Mouse (Mus musculus) heart, adult 2 months (tissue): ENCODE data around the gene Ccr6.

Experiments
- CTCF ChIP-seq: fragments of 200-600 bp; IDR thresholded peaks from 2 replicates; pipeline ENCODE4 v1.8.1; 2022; ENCODE audit warnings: antibody characterized with exemption, mild to moderate bottlenecking, moderate library complexity
- EP300 ChIP-seq: fragments of 200-500 bp; IDR thresholded peaks from 2 replicates; pipeline ENCODE4 v1.6.1; 2011; ENCODE audit warnings: low read depth, low read length, control low read depth; ENCODE audit not compliant: insufficient read depth
- POLR2A ChIP-seq: fragments of 200-500 bp; IDR thresholded peaks from 2 replicates; pipeline ENCODE4 v1.6.1; 2011; ENCODE audit warnings: mild to moderate bottlenecking, low read depth, low read length, control low read depth; ENCODE audit not compliant: insufficient read depth

- no peak for TF ChIP-seq POLR2A
- no peak for TF ChIP-seq CTCF
- TF ChIP-seq EP300, result no peak
Measured at GRCm38 (mm10) chr17:8290736-8291135, 54.9 kb downstream of the Ccr6 start.
